Mouse (Mus musculus): ENCODE data around the gene Tmem232. TPM values are rescaled to one million over a fixed set of nuclear protein-coding genes. Genes with fewer than 3 reads are reported as not detected.
"Not testable (repeated sequence)": the region's sequence is repeated elsewhere in the genome, so short reads cannot be mapped to it uniquely, and the experiment has no call there.

The Tmem232 gene
- polyA plus RNA-seq, 1 experiment from 2014 or later: 0.14 TPM

DNA sequence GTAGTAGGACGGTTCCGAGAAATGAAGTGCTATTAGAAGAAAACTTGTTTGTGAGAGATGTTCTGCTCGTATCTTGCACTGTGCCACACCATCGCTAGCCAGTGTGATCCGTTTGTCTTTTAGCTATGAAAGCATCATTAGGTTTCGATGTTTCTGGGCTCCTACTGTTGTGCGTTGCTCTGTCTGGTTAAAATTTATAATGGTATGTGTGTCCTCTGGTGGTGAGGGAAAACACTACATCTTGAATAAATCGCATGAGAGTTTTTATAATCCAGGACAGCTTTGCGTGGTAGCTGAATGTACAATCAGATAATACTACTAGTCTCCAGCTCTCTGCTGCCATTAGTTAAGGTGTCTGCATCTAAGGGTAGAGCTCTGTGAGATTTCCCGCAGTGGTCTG is 63.8 kb downstream of the Tmem232 start:
- WGBS: 95% methylated on average over 10 of the region's 10 CpGs
- no peak for DNase-seq (ENCODE audit: low spot score)
- H3K9me3 ChIP-seq: no peaks in the 10 kb centered on the region
- no peaks in the 10 kb centered on the region for H3K36me3 ChIP-seq
- H3K4me3 ChIP-seq: no peak overlapping the region
- no peak overlapping the region for H3K27ac ChIP-seq
- no peaks in the 10 kb centered on the region for H3K4me1 ChIP-seq (replicated peaks)
- H3K27me3 ChIP-seq (ENCODE audit: insufficient read depth, poor library complexity, severe bottlenecking): no peaks in the 10 kb centered on the region

DNA sequence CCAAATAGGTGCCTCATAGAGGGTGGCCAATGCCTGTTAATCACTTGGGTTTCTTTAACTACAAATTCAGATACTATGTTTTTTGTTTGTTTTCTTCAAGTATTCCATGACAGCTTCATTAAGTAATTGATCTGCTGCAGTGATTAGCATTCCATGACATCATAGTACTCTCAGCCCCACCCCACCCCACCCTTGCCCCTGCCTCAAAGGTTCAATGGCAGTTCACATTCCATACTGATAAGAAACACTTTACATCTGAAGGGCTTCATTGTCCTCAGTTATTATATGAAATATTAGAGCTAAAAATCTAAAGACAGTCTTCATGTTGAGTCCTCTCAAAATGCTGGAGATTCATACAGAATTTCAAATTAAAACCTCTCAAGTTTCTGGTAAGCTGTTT is 89.8 kb downstream of the Tmem232 start:
- Histone ChIP-seq H3K36me3 (no peaks in the 10 kb centered on the region), H3K9me3 (0 out of 2 replicates have a peak, but pooled peaks cover 3% of the 10 kb centered on the region), H3K4me3 (no peak overlapping the region), H3K27ac (no peak overlapping the region), H3K4me1 (replicated peaks) (no peaks in the 10 kb centered on the region), H3K27me3 (ENCODE audit: insufficient read depth, poor library complexity, severe bottlenecking) (no peaks in the 10 kb centered on the region)
- DNase-seq (ENCODE audit: low spot score): no peak

DNA sequence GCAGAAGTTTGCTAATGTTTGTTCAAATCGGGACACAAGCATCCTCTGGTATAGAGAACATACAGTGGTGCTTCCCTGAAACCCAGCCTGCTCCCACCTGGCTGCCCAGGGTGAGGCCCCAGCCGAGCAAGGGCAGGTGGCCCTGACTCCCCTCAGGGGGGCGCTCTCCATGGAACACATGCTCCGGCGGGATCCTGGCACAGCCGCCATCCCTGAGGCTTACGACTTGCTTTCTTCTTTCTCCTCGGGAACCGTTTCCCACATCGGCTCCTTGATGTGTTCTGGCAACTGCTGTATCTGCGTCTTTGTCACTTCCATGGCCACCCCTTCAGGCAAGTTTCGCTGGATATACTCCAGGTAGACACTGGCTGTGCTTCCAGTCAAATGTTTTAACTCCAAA is 102.7 kb downstream of the Tmem232 start:
- not testable (repeated sequence) for H3K4me3 ChIP-seq; H3K36me3 ChIP-seq; H3K27ac ChIP-seq; DNase-seq (ENCODE audit: low spot score); H3K9me3 ChIP-seq; H3K4me1 ChIP-seq (replicated peaks); H3K27me3 ChIP-seq (ENCODE audit: insufficient read depth, poor library complexity, severe bottlenecking)
- 88% methylated on average over 12 of the region's 12 CpGs for WGBS

DNA sequence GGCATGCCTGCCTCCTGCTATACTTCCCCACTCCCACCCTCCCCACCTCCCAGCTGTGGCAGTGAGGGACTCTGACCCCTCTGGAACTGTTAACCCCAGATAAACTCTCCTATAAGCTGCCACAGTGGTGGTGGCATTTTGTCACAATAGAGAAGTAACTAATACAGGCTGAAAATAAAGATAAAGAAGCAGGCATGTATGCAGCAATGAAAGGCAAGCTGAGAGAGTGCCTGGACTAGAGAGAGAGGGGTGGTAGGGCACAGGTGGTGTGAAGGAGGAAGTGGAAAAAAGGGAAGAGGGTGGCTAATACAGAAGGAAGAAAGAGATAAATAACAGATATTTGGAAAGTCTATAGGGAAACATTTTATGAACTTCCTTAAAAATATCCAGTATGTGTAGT is 121.5 kb downstream of the Tmem232 start:
- no peak for DNase-seq (ENCODE audit: low spot score)

DNA sequence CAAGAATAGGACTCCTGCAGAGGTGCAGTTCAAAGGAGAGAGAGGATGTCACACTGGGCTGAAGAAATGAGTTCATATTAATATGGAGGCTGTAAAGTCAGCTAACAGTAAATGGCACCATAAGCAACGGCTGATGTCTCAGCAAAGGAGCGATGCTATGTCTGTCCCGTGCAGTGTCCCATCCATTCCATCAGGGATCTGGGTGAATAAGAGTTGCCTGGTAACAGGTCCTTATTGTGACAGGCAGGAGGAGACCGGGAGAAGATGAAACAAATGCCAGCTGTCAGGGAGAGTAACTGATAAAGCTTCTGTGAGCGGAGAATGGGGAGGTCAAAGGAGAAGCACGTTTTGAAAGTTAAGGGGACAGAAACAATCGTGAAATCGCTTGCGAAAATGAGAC is 135.3 kb downstream of the Tmem232 start:
- no peaks in the 10 kb centered on the region for H3K36me3 ChIP-seq
- 30% methylated on average over 9 of the region's 9 CpGs for WGBS
- H3K4me1 ChIP-seq (replicated peaks): peaks cover 13% of the 10 kb centered on the region
- DNase-seq (ENCODE audit: low spot score): peak; percentile 38
- H3K27ac ChIP-seq: no peak overlapping the region
- no peak overlapping the region for H3K4me3 ChIP-seq
- H3K9me3 ChIP-seq: no peaks in the 10 kb centered on the region
- no peaks in the 10 kb centered on the region for H3K27me3 ChIP-seq (ENCODE audit: insufficient read depth, poor library complexity, severe bottlenecking)

More for the DNA sequence above, 121.5 kb downstream of the Tmem232 start:
- H3K4me3 ChIP-seq: no peak overlapping the region
- no peaks in the 10 kb centered on the region for H3K36me3 ChIP-seq
- no peaks in the 10 kb centered on the region for H3K27me3 ChIP-seq (ENCODE audit: insufficient read depth, poor library complexity, severe bottlenecking)
- no peaks in the 10 kb centered on the region for H3K4me1 ChIP-seq (replicated peaks)
- H3K27ac ChIP-seq: no peak overlapping the region
- H3K9me3 ChIP-seq: no peaks in the 10 kb centered on the region

DNA sequence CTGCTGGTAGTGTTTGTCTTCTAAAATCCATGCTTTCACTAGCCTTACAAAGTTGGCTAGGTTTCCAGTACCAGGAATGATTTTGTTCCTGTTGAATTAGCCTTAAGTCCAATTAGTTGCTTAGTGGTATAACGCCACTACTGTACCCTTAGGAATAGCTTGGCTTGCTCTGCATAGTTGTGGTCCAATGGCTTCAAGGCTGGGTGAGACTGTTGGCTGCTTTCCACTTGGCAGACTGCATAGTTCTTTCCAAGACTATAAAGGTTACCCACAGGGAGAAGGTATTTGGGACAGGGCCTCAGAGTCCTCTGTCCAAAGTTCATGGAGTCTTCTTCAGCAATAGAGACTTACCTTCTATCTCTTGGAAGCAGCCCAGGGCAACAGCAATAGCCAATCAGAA is 139.7 kb downstream of the Tmem232 start:
- H3K36me3 ChIP-seq: no peaks in the 10 kb centered on the region
- H3K27ac ChIP-seq: no peak overlapping the region
- DNase-seq (ENCODE audit: low spot score): no peak
- no peaks in the 10 kb centered on the region for H3K27me3 ChIP-seq (ENCODE audit: insufficient read depth, poor library complexity, severe bottlenecking)
- H3K4me3 ChIP-seq: no peak overlapping the region
- WGBS: 91% methylated on average over 1 of the region's 1 CpGs
- H3K4me1 ChIP-seq (replicated peaks): peaks cover 11% of the 10 kb centered on the region
- H3K9me3 ChIP-seq: no peaks in the 10 kb centered on the region

DNA sequence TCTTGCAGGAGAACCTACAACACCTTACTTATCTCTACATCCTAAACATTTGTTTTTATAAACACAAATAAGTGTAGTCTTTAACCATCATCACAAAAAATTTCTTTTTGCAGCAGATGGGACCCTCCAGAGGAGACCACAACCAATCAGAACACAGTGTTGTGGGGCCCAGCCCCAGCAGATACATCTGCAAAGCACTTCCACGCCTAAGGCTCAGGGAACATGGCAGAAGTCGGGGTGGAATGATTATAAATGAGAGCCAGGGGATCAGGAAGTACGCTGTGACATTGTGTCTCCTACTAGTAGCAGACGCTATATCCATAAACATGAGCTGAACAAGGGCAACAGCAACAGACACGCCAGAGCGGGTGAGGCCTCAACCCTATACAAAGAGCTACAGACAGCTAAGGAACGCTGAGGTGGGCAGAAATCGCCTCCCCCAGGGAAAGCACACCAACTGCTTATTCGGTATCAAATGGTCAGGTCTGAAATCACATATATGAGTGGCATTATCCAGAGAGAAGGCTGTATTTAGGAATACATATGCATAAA is 156.1 kb downstream of the Tmem232 start:
- H3K27ac ChIP-seq: no peak overlapping the region
- 77% methylated on average over 9 of the region's 9 CpGs for WGBS
- H3K27me3 ChIP-seq (ENCODE audit: insufficient read depth, poor library complexity, severe bottlenecking): no peaks in the 10 kb centered on the region
- H3K4me1 ChIP-seq (replicated peaks): no peaks in the 10 kb centered on the region
- no peak for DNase-seq (ENCODE audit: low spot score)
- H3K36me3 ChIP-seq: no peaks in the 10 kb centered on the region
- H3K4me3 ChIP-seq: no peak overlapping the region
- no peaks in the 10 kb centered on the region for H3K9me3 ChIP-seq

DNA sequence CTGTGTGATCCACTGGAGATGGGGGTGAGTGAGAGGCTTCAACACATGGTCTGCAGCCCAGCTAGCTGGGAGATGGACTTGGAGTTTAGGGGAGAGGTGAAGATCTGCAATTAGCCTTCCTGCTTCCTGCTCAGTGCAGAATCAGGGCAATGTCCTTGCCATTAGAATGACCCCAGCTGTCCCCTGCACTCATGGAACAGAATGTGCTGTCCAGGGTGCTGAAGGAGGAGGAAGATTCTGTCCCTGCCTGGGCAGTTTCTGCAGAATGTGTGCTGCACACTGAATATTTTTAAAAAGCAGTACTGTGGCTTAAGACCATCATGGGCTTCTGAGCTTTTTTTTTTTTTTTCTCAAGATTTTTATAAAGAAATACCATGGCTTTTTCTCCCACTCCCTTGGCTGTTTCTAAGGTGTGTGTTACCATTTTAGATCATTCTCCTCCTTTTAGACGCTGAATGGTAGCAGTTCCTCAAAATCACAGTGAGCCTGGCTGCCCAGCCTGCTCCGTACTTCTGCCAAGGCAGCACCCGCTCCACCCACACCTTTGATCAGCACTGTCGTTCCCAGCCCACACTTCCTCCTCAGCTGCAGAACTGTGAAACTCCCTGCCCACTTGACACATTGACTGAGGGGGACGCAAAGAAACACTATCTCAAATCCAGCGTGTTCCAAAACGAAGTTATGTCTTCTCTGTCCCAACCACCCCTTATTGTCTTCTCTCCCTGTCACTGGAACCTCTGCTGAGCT is 170.4 kb downstream of the Tmem232 start:
- WGBS: 38% methylated on average over 7 of the region's 7 CpGs
- H3K4me1 ChIP-seq (replicated peaks): no peaks in the 10 kb centered on the region
- H3K36me3 ChIP-seq: no peaks in the 10 kb centered on the region
- H3K4me3 ChIP-seq: no peak overlapping the region
- H3K27me3 ChIP-seq (ENCODE audit: insufficient read depth, poor library complexity, severe bottlenecking): no peaks in the 10 kb centered on the region
- DNase-seq (ENCODE audit: low spot score): peak; percentile 58
- H3K27ac ChIP-seq: no peak overlapping the region
- H3K9me3 ChIP-seq: 0 out of 2 replicates have a peak, but pooled peaks cover 3% of the 10 kb centered on the region

DNA sequence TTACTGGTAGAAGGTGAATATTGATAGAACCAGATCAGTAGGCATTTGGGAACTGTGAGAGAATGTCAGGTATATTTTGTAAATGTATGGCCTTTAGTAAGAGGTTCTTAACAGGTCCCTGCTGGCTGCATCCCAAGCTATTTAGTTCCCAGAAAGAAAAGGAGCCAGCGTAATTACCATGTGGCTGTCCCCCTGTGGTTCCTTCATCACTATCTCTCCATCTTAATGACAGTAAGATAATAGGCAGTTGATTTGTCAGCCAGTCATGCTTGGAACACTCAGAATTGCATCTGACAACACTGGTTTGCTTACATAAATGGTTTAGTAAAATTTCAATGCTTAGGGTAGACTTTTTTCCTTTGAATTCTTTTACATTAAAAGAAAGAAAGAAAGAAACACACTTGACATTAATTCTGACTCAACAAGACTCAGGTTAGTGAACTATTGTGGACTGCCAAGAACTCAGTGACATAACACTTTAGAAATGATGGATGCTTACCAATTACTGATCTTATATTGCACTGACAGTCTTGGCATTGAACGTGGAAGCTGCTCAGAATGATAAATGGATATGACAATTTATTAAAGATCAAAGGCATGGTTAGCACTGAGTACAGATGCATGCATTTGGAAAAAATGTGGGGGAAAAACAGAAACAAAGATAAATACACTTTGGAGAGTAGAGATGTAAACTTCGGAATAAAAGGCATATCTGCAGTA is 174.9 kb downstream of the Tmem232 start:
- 71% methylated on average over 3 of the region's 3 CpGs for WGBS
- Histone ChIP-seq H3K9me3 (0 out of 2 replicates have a peak, but pooled peaks cover 6% of the 10 kb centered on the region), H3K4me1 (replicated peaks) (no peaks in the 10 kb centered on the region), H3K27ac (no peak overlapping the region), H3K27me3 (ENCODE audit: insufficient read depth, poor library complexity, severe bottlenecking) (no peaks in the 10 kb centered on the region), H3K36me3 (no peaks in the 10 kb centered on the region), H3K4me3 (no peak overlapping the region)
- no peak for DNase-seq (ENCODE audit: low spot score)

DNA sequence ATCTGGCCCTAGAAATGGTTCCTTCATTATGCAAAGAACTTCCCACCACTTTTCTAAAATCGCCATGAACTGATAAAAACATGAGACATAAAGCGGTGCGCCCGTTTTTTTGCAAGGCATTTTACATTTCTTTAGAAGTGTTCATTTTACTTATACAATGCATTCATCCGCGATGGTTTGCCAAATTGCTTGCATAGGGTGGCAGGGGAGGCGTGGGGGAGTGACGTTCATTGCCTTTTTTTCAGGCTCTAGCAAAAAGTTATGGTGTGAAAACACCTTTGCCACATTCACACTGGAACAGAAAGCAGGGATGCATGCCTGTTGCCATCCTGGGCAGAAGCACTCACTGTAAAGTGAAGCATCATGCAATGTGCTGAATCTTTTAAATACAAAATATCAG is 188.7 kb downstream of the Tmem232 start:
- no peaks in the 10 kb centered on the region for H3K4me1 ChIP-seq (replicated peaks)
- WGBS: 89% methylated on average over 8 of the region's 8 CpGs

DNA sequence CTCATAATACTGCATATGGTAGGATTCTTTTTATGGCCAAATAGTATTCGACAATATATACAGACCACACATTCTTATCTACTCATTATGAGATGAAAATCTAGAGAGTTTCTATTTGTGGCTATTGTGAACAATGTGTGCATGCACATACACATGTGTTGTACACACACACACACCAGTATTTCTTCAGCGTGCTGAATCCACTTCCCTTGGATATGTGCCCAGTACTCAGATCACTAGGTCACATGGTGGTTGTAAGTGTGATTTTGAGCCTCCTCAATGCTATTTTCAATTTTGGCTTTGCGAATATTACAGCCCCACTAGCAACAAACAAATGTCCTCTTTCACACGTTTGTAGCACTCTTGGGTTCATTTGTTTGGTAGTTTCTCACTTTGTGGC is 200.6 kb downstream of the Tmem232 start:
- H3K4me3 ChIP-seq: no peak overlapping the region
- H3K4me1 ChIP-seq (replicated peaks): no peaks in the 10 kb centered on the region
- H3K27me3 ChIP-seq (ENCODE audit: insufficient read depth, poor library complexity, severe bottlenecking): no peaks in the 10 kb centered on the region
- no peak overlapping the region for H3K27ac ChIP-seq
- DNase-seq (ENCODE audit: low spot score): no peak
- WGBS: 89% methylated on average over 4 of the region's 4 CpGs
- no peaks in the 10 kb centered on the region for H3K36me3 ChIP-seq
- no peaks in the 10 kb centered on the region for H3K9me3 ChIP-seq

More for the DNA sequence above, 188.7 kb downstream of the Tmem232 start:
- Histone ChIP-seq H3K27ac (no peak overlapping the region), H3K4me3 (no peak overlapping the region), H3K9me3 (0 out of 2 replicates have a peak, but pooled peaks cover under 1% of the 10 kb centered on the region), H3K36me3 (no peaks in the 10 kb centered on the region), H3K27me3 (ENCODE audit: insufficient read depth, poor library complexity, severe bottlenecking) (no peaks in the 10 kb centered on the region)
- DNase-seq (ENCODE audit: low spot score): no peak

DNA sequence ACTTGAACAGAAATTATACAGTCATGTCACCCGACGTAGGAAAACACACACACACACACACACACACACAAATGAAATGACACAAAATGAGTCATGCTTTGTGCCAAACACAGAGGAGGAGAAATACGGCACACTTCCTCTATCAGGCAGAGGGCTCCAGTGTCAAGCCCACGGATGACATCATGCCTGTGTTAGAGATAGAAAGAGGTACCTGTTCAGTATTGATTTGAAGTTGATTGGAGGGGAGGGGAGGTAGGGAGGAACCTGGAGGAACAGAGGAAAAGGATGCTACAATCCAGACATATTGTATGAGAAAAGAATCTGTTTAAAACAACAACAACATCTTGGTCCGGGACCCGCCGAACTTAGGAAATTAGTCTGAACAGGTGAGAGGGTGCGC is 209.8 kb downstream of the Tmem232 start:
- Histone ChIP-seq H3K4me3 (no peak overlapping the region), H3K9me3 (no peaks in the 10 kb centered on the region), H3K27ac (no peak overlapping the region), H3K36me3 (no peaks in the 10 kb centered on the region), H3K4me1 (replicated peaks) (no peaks in the 10 kb centered on the region), H3K27me3 (ENCODE audit: insufficient read depth, poor library complexity, severe bottlenecking) (no peaks in the 10 kb centered on the region)
- no peak for DNase-seq (ENCODE audit: low spot score)
- 89% methylated on average over 8 of the region's 8 CpGs for whole genome bisulfite sequencing

DNA sequence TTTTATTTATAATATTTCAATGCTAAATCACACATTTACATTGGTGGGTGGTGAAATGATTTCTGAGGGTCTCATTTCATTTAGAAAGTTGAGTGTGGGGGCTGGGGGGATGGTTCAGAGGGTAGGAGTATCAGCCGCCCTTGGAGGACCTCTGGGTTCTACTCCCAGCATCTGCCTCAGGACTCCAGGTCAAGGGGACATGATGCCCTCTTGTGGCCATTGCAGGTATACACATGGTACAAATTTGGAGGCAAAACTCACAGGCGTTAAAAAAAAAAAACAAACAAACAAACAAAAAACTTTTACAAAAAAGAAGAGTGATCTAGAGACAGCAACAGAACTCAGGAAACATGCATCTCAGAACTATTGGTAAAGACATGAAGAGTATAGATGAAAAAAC is 215.3 kb downstream of the Tmem232 start:
- Histone ChIP-seq H3K27me3 (ENCODE audit: insufficient read depth, poor library complexity, severe bottlenecking) (no peaks in the 10 kb centered on the region), H3K27ac (no peak overlapping the region), H3K36me3 (no peaks in the 10 kb centered on the region), H3K4me1 (replicated peaks) (no peaks in the 10 kb centered on the region), H3K9me3 (no peaks in the 10 kb centered on the region), H3K4me3 (no peak overlapping the region)
- WGBS: 35% methylated on average over 2 of the region's 2 CpGs
- DNase-seq (ENCODE audit: low spot score): peak; percentile 41
